Mouse (Mus musculus): ENCODE data around the gene Slc6a19. TPM values are rescaled to one million over a fixed set of nuclear protein-coding genes. Genes with fewer than 3 reads are reported as not detected.

Gene Slc6a19
- total and polyA plus RNA-seq, 3 experiments, result not detected

- peak; percentile 48 for DNase-seq (ENCODE audit: low read depth, low spot score)
- H3K9me3 ChIP-seq (replicated peaks; ENCODE audit: insufficient read depth, low read length), result no peaks in the 10 kb centered on the region
Observed at GRCm38 (mm10) chr13:73714020-73714419, 9.4 kb upstream of the Slc6a19 start.

GRCm38 (mm10) chr13:73713204-73713603 lies 8.5 kb upstream of the Slc6a19 start:
- no peak for DNase-seq (ENCODE audit: low read depth, low spot score)

More at GRCm38 (mm10) chr13:73714020-73714419, 9.4 kb upstream of the Slc6a19 start:
- Histone ChIP-seq H3K27me3 (ENCODE audit: control insufficient read depth in 1 of 2, insufficient read depth in 2 of 2, low read length in 2 of 2) (peaks cover 4 to 7% of the 10 kb centered on the region in 2 experiments; a peak in 3 of 4 replicates), H3K36me3 (ENCODE audit: control insufficient read depth in 1 of 2, insufficient read depth in 2 of 2, low read length in 2 of 2) (peaks cover 0 to 2% of the 10 kb centered on the region in 2 experiments; a peak in 1 of 4 replicates), H3K9ac (ENCODE audit: control insufficient read depth, low read depth, low read length, poor library complexity, severe bottlenecking) (no peak overlapping the region), H3K79me2 (ENCODE audit: control insufficient read depth, insufficient read depth, low read length, poor library complexity) (no peaks in the 10 kb centered on the region), H3K4me3 (ENCODE audit: control insufficient read depth in 1 of 2, insufficient read depth in 1 of 2, low read depth in 2 of 2, low read length in 2 of 2) (no peak overlapping the region), H3K4me1 (ENCODE audit: control insufficient read depth in 1 of 2, insufficient read depth in 2 of 2, low read length in 2 of 2) (no peaks in the 10 kb centered on the region), H3K27ac (ENCODE audit: control insufficient read depth, low read depth, low read length) (no peak overlapping the region)
- TF ChIP-seq TCF12 (IDR thresholded peaks at IDR 0.05; ENCODE audit: low read depth, low read length), result no peak
- no peak for TF ChIP-seq HCFC1 (IDR thresholded peaks at IDR 0.05; ENCODE audit: low read depth, low read length)
- TF ChIP-seq KAT2A (conservative IDR thresholded peaks at IDR 0.05; ENCODE audit: low read depth, low read length), result no peak
- TF ChIP-seq RAD21 (IDR thresholded peaks at IDR 0.05; ENCODE audit: low read depth, low read length), result peak; percentile 30
- no peak for TF ChIP-seq USF1 (IDR thresholded peaks at IDR 0.05; ENCODE audit: low read depth, low read length)
- TF ChIP-seq MYB (IDR thresholded peaks at IDR 0.05; ENCODE audit: low read depth, low read length), result no peak
- no peak for TF ChIP-seq JUND (IDR thresholded peaks at IDR 0.05; ENCODE audit: low read depth, low read length)
- peak; percentile 34 to 58 (median 52) for TF ChIP-seq CTCF (IDR thresholded peaks at IDR 0.05 in 2 of 3, conservative IDR thresholded peaks at IDR 0.05 in 1 of 3; ENCODE audit: control insufficient read depth in 1 of 3, insufficient read depth in 1 of 3, low read depth in 2 of 3, low read length in 3 of 3, poor library complexity in 1 of 3, severe bottlenecking in 1 of 3)
- TF ChIP-seq ELF1 (IDR thresholded peaks at IDR 0.05; ENCODE audit: low read depth, low read length), result no peak
- peak; percentile 70 for TF ChIP-seq SMC3 (IDR thresholded peaks at IDR 0.05; ENCODE audit: low read depth, low read length)

DNA sequence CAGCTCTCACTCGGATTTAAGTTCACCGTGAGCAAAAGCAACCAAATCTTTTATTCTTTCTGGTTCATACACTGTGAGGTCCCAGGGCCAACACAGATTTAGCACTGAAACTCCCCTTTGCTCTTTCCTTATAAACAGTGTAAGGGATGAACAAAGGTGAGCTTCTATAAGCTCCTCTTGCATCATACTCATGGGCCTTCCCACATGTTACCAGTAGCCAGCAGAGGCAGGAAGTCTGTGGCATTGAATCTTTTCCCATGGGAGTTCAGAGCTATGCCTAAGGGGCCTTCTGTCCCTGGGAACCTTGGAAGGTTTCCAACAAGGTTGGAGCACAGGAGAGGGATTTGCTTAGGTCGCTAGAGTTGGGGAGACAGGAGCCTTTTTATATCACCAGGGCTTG lies 7.6 kb upstream of the Slc6a19 start:
- no peak for DNase-seq (ENCODE audit: low read depth, low spot score)
- no peaks in the 10 kb centered on the region for H3K9me3 ChIP-seq (replicated peaks; ENCODE audit: insufficient read depth, low read length)
- H3K27ac ChIP-seq (ENCODE audit: control insufficient read depth, low read depth, low read length), result no peak overlapping the region
- H3K79me2 ChIP-seq (ENCODE audit: control insufficient read depth, insufficient read depth, low read length, poor library complexity), result no peaks in the 10 kb centered on the region
- H3K27me3 ChIP-seq (ENCODE audit: control insufficient read depth in 1 of 2, insufficient read depth in 2 of 2, low read length in 2 of 2), result peaks cover 4 to 9% of the 10 kb centered on the region in 2 experiments; a peak in 3 of 4 replicates
- no peaks in the 10 kb centered on the region for H3K36me3 ChIP-seq (ENCODE audit: control insufficient read depth in 1 of 2, insufficient read depth in 2 of 2, low read length in 2 of 2)
- H3K9ac ChIP-seq (ENCODE audit: control insufficient read depth, low read depth, low read length, poor library complexity, severe bottlenecking), result no peak overlapping the region
- no peak for TF ChIP-seq SMC3 (IDR thresholded peaks at IDR 0.05; ENCODE audit: low read depth, low read length)
- no peak for TF ChIP-seq CHD1 (IDR thresholded peaks at IDR 0.05; ENCODE audit: low read depth, low read length)
- TF ChIP-seq MAZ (IDR thresholded peaks at IDR 0.05; ENCODE audit: low read depth, low read length), result no peak
- no peak for TF ChIP-seq CTCF (IDR thresholded peaks at IDR 0.05 in 2 of 3, conservative IDR thresholded peaks at IDR 0.05 in 1 of 3; ENCODE audit: control insufficient read depth in 1 of 3, insufficient read depth in 1 of 3, low read depth in 2 of 3, low read length in 3 of 3, poor library complexity in 1 of 3, severe bottlenecking in 1 of 3)
- no peak for TF ChIP-seq JUND (IDR thresholded peaks at IDR 0.05; ENCODE audit: low read depth, low read length)
- no peak for TF ChIP-seq NRF1 (IDR thresholded peaks at IDR 0.05; ENCODE audit: insufficient read depth, low read depth, low read length, poor library complexity, severe bottlenecking)
- no peaks in the 10 kb centered on the region for H3K4me1 ChIP-seq (ENCODE audit: control insufficient read depth in 1 of 2, insufficient read depth in 2 of 2, low read length in 2 of 2)
- H3K4me3 ChIP-seq (ENCODE audit: control insufficient read depth in 1 of 2, insufficient read depth in 1 of 2, low read depth in 2 of 2, low read length in 2 of 2), result no peak overlapping the region

More at GRCm38 (mm10) chr13:73713204-73713603, 8.5 kb upstream of the Slc6a19 start:
- Histone ChIP-seq H3K4me3 (ENCODE audit: control insufficient read depth in 1 of 2, insufficient read depth in 1 of 2, low read depth in 2 of 2, low read length in 2 of 2) (no peak overlapping the region), H3K27ac (ENCODE audit: control insufficient read depth, low read depth, low read length) (no peak overlapping the region), H3K27me3 (ENCODE audit: control insufficient read depth in 1 of 2, insufficient read depth in 2 of 2, low read length in 2 of 2) (peaks cover 4 to 9% of the 10 kb centered on the region in 2 experiments; a peak in 3 of 4 replicates), H3K9ac (ENCODE audit: control insufficient read depth, low read depth, low read length, poor library complexity, severe bottlenecking) (no peak overlapping the region), H3K9me3 (replicated peaks; ENCODE audit: insufficient read depth, low read length) (no peaks in the 10 kb centered on the region), H3K36me3 (ENCODE audit: control insufficient read depth in 1 of 2, insufficient read depth in 2 of 2, low read length in 2 of 2) (no peaks in the 10 kb centered on the region), H3K79me2 (ENCODE audit: control insufficient read depth, insufficient read depth, low read length, poor library complexity) (no peaks in the 10 kb centered on the region), H3K4me1 (ENCODE audit: control insufficient read depth in 1 of 2, insufficient read depth in 2 of 2, low read length in 2 of 2) (no peaks in the 10 kb centered on the region)
- TF ChIP-seq EP300 (IDR thresholded peaks at IDR 0.05; ENCODE audit: low read depth in 1 of 2, low read length in 2 of 2), result no peak
- TF ChIP-seq POLR2A (IDR thresholded peaks at IDR 0.05; ENCODE audit: control insufficient read depth in 1 of 2, insufficient read depth in 1 of 2, low read depth in 1 of 2, low read length in 2 of 2, poor library complexity in 1 of 2), result no peak
- no peak for TF ChIP-seq ELF1 (IDR thresholded peaks at IDR 0.05; ENCODE audit: low read depth, low read length)
- no peak for TF ChIP-seq KAT2A (conservative IDR thresholded peaks at IDR 0.05; ENCODE audit: low read depth, low read length)
- no peak for TF ChIP-seq SIN3A (IDR thresholded peaks at IDR 0.05; ENCODE audit: low read length)
- no peak for TF ChIP-seq USF1 (IDR thresholded peaks at IDR 0.05; ENCODE audit: low read depth, low read length)
- TF ChIP-seq ETS1 (IDR thresholded peaks at IDR 0.05; ENCODE audit: low read depth, low read length), result no peak
